Mouse (Mus musculus): Measurements from ENCODE around the gene Cpvl. TPM values are rescaled to one million over a fixed set of nuclear protein-coding genes. Genes with fewer than 3 reads are reported as not detected.

Cpvl gene
- polyA plus RNA-seq, 1 experiment from 2014 or later, result 0.12 TPM

GRCm38 (mm10) chr6:53883405-53883804, 95.1 kb downstream of the Cpvl start:
- Histone ChIP-seq H3K9ac (ENCODE audit: low read length) (no peak overlapping the region), H3K27ac (ENCODE audit: low read depth, low read length) (no peak overlapping the region), H3K4me3 (ENCODE audit: low read depth, low read length) (no peak overlapping the region), H3K9me3 (ENCODE audit: control insufficient read depth, low read length) (no peaks in the 10 kb centered on the region), H3K36me3 (ENCODE audit: control insufficient read depth, insufficient read depth, low read length) (no peaks in the 10 kb centered on the region), H3K27me3 (ENCODE audit: control insufficient read depth, insufficient read depth, low read length) (no peaks in the 10 kb centered on the region), H3K4me2 (ENCODE audit: low read depth, low read length, severe bottlenecking) (no peak overlapping the region), H3K4me1 (replicated peaks; ENCODE audit: control insufficient read depth, insufficient read depth, low read length) (peaks cover 3% of the 10 kb centered on the region)
- ATAC-seq (replicated peaks; ENCODE audit: low FRiP score) (no peak), DNase-seq (ENCODE audit: low spot score) (no peak)
- 79% methylated on average over 7 of the region's 7 CpGs for WGBS

GRCm38 (mm10) chr6:53881623-53882022, 96.8 kb downstream of the Cpvl start:
- WGBS, result 17% methylated on average over 10 of the region's 10 CpGs
- H3K4me3 ChIP-seq (ENCODE audit: low read depth, low read length), result no peak overlapping the region
- ATAC-seq (replicated peaks; ENCODE audit: low FRiP score) (no peak), DNase-seq (ENCODE audit: low spot score) (no peak)
- no peaks in the 10 kb centered on the region for H3K27me3 ChIP-seq (ENCODE audit: control insufficient read depth, insufficient read depth, low read length)
- no peak overlapping the region for H3K27ac ChIP-seq (ENCODE audit: low read depth, low read length)
- H3K9ac ChIP-seq (ENCODE audit: low read length), result no peak overlapping the region
- no peaks in the 10 kb centered on the region for H3K36me3 ChIP-seq (ENCODE audit: control insufficient read depth, insufficient read depth, low read length)
- H3K9me3 ChIP-seq (ENCODE audit: control insufficient read depth, low read length), result no peaks in the 10 kb centered on the region
- peak overlapping the region; percentile 46; the same call in 1 of the 2 replicates for H3K4me2 ChIP-seq (ENCODE audit: low read depth, low read length, severe bottlenecking)
- H3K4me1 ChIP-seq (replicated peaks; ENCODE audit: control insufficient read depth, insufficient read depth, low read length), result peaks cover 3% of the 10 kb centered on the region

- peak overlapping the region; percentile 37; the same call in 1 of the 2 replicates for H3K9ac ChIP-seq (ENCODE audit: low read length)
- no peaks in the 10 kb centered on the region for H3K36me3 ChIP-seq (ENCODE audit: control insufficient read depth, insufficient read depth, low read length)
- peak overlapping the region; percentile 8; the same call in 1 of the 2 replicates for H3K4me3 ChIP-seq (ENCODE audit: low read depth, low read length)
- DNase-seq (ENCODE audit: low spot score) (no peak), ATAC-seq (replicated peaks; ENCODE audit: low FRiP score) (no peak)
- 7% methylated on average over 5 of the region's 5 CpGs for WGBS
- peak overlapping the region; percentile 46 for H3K4me2 ChIP-seq (ENCODE audit: low read depth, low read length, severe bottlenecking)
- peaks cover 3% of the 10 kb centered on the region for H3K4me1 ChIP-seq (replicated peaks; ENCODE audit: control insufficient read depth, insufficient read depth, low read length)
- H3K9me3 ChIP-seq (ENCODE audit: control insufficient read depth, low read length), result no peaks in the 10 kb centered on the region
- no peak overlapping the region for H3K27ac ChIP-seq (ENCODE audit: low read depth, low read length)
- no peaks in the 10 kb centered on the region for H3K27me3 ChIP-seq (ENCODE audit: control insufficient read depth, insufficient read depth, low read length)
Observed at GRCm38 (mm10) chr6:53881235-53881606, 97.2 kb downstream of the Cpvl start.

- WGBS, result 5% methylated on average over 14 of the region's 14 CpGs
- peak overlapping the region; percentile 8; the same call in 1 of the 2 replicates for H3K4me3 ChIP-seq (ENCODE audit: low read depth, low read length)
- DNase-seq (ENCODE audit: low spot score) (peak; percentile 60), ATAC-seq (replicated peaks; ENCODE audit: low FRiP score) (peak; percentile 53)
- H3K9me3 ChIP-seq (ENCODE audit: control insufficient read depth, low read length), result no peaks in the 10 kb centered on the region
- peak overlapping the region; percentile 46 for H3K4me2 ChIP-seq (ENCODE audit: low read depth, low read length, severe bottlenecking)
- H3K4me1 ChIP-seq (replicated peaks; ENCODE audit: control insufficient read depth, insufficient read depth, low read length), result peaks cover 3% of the 10 kb centered on the region
- peak overlapping the region; percentile 8; the same call in 1 of the 2 replicates for H3K27ac ChIP-seq (ENCODE audit: low read depth, low read length)
- H3K9ac ChIP-seq (ENCODE audit: low read length), result peak overlapping the region; percentile 37
- no peaks in the 10 kb centered on the region for H3K27me3 ChIP-seq (ENCODE audit: control insufficient read depth, insufficient read depth, low read length)
- no peaks in the 10 kb centered on the region for H3K36me3 ChIP-seq (ENCODE audit: control insufficient read depth, insufficient read depth, low read length)
Observed at GRCm38 (mm10) chr6:53880530-53881234, 97.8 kb downstream of the Cpvl start.

- ATAC-seq (replicated peaks; ENCODE audit: low FRiP score), result no peak
- H3K27ac ChIP-seq (ENCODE audit: low read depth, low read length), result no peak overlapping the region
- WGBS, result 91% methylated on average over 8 of the region's 8 CpGs
Observed at GRCm38 (mm10) chr6:53879567-53879966, 98.9 kb downstream of the Cpvl start.

GRCm38 (mm10) chr6:53874881-53875429, 103.5 kb downstream of the Cpvl start:
- Histone ChIP-seq H3K27me3 (ENCODE audit: control insufficient read depth, insufficient read depth, low read length) (no peaks in the 10 kb centered on the region), H3K4me3 (ENCODE audit: low read depth, low read length) (no peak overlapping the region), H3K4me1 (replicated peaks; ENCODE audit: control insufficient read depth, insufficient read depth, low read length) (no peaks in the 10 kb centered on the region), H3K9ac (ENCODE audit: low read length) (no peak overlapping the region), H3K27ac (ENCODE audit: low read depth, low read length) (no peak overlapping the region), H3K4me2 (ENCODE audit: low read depth, low read length, severe bottlenecking) (no peak overlapping the region), H3K36me3 (ENCODE audit: control insufficient read depth, insufficient read depth, low read length) (no peaks in the 10 kb centered on the region), H3K9me3 (ENCODE audit: control insufficient read depth, low read length) (no peaks in the 10 kb centered on the region)
- ATAC-seq (replicated peaks; ENCODE audit: low FRiP score) (no peak), DNase-seq (ENCODE audit: low spot score) (no peak)
- 90% methylated on average over 9 of the region's 9 CpGs for WGBS

More at GRCm38 (mm10) chr6:53879567-53879966, 98.9 kb downstream of the Cpvl start:
- Histone ChIP-seq H3K4me1 (replicated peaks; ENCODE audit: control insufficient read depth, insufficient read depth, low read length) (peaks cover 3% of the 10 kb centered on the region), H3K27me3 (ENCODE audit: control insufficient read depth, insufficient read depth, low read length) (no peaks in the 10 kb centered on the region), H3K36me3 (ENCODE audit: control insufficient read depth, insufficient read depth, low read length) (no peaks in the 10 kb centered on the region), H3K9ac (ENCODE audit: low read length) (no peak overlapping the region), H3K9me3 (ENCODE audit: control insufficient read depth, low read length) (no peaks in the 10 kb centered on the region), H3K4me3 (ENCODE audit: low read depth, low read length) (no peak overlapping the region), H3K4me2 (ENCODE audit: low read depth, low read length, severe bottlenecking) (no peak overlapping the region)
- DNase-seq (ENCODE audit: low spot score), result no peak

GRCm38 (mm10) chr6:53871903-53872302, 106.6 kb downstream of the Cpvl start:
- H3K36me3 ChIP-seq (ENCODE audit: control insufficient read depth, insufficient read depth, low read length), result no peaks in the 10 kb centered on the region
- H3K9me3 ChIP-seq (ENCODE audit: control insufficient read depth, low read length), result no peaks in the 10 kb centered on the region
- H3K4me3 ChIP-seq (ENCODE audit: low read depth, low read length), result no peak overlapping the region
- no peak overlapping the region for H3K4me2 ChIP-seq (ENCODE audit: low read depth, low read length, severe bottlenecking)
- no peak overlapping the region for H3K27ac ChIP-seq (ENCODE audit: low read depth, low read length)
- H3K9ac ChIP-seq (ENCODE audit: low read length), result no peak overlapping the region
- 95% methylated on average over 6 of the region's 6 CpGs for WGBS
- no peak for DNase-seq (ENCODE audit: low spot score)
- H3K27me3 ChIP-seq (ENCODE audit: control insufficient read depth, insufficient read depth, low read length), result no peaks in the 10 kb centered on the region
- H3K4me1 ChIP-seq (replicated peaks; ENCODE audit: control insufficient read depth, insufficient read depth, low read length), result no peaks in the 10 kb centered on the region
- ATAC-seq (replicated peaks; ENCODE audit: low FRiP score), result no peak

- Histone ChIP-seq H3K4me2 (ENCODE audit: low read depth, low read length, severe bottlenecking) (no peak overlapping the region), H3K36me3 (ENCODE audit: control insufficient read depth, insufficient read depth, low read length) (no peaks in the 10 kb centered on the region), H3K4me3 (ENCODE audit: low read depth, low read length) (no peak overlapping the region), H3K27ac (ENCODE audit: low read depth, low read length) (no peak overlapping the region), H3K4me1 (replicated peaks; ENCODE audit: control insufficient read depth, insufficient read depth, low read length) (no peaks in the 10 kb centered on the region), H3K9me3 (ENCODE audit: control insufficient read depth, low read length) (no peaks in the 10 kb centered on the region), H3K9ac (ENCODE audit: low read length) (no peak overlapping the region), H3K27me3 (ENCODE audit: control insufficient read depth, insufficient read depth, low read length) (no peaks in the 10 kb centered on the region)
- 78% methylated on average over 2 of the region's 2 CpGs for WGBS
- ATAC-seq (replicated peaks; ENCODE audit: low FRiP score), result no peak
- no peak for DNase-seq (ENCODE audit: low spot score)
Observed at GRCm38 (mm10) chr6:53863011-53863410, 115.5 kb downstream of the Cpvl start.

GRCm38 (mm10) chr6:53859106-53859505, 119.4 kb downstream of the Cpvl start:
- DNase-seq (ENCODE audit: low spot score) (no peak), ATAC-seq (replicated peaks; ENCODE audit: low FRiP score) (no peak)
- Histone ChIP-seq H3K4me2 (ENCODE audit: low read depth, low read length, severe bottlenecking) (no peak overlapping the region), H3K9ac (ENCODE audit: low read length) (no peak overlapping the region), H3K27me3 (ENCODE audit: control insufficient read depth, insufficient read depth, low read length) (no peaks in the 10 kb centered on the region), H3K36me3 (ENCODE audit: control insufficient read depth, insufficient read depth, low read length) (no peaks in the 10 kb centered on the region), H3K27ac (ENCODE audit: low read depth, low read length) (no peak overlapping the region), H3K4me1 (replicated peaks; ENCODE audit: control insufficient read depth, insufficient read depth, low read length) (no peaks in the 10 kb centered on the region), H3K9me3 (ENCODE audit: control insufficient read depth, low read length) (no peaks in the 10 kb centered on the region), H3K4me3 (ENCODE audit: low read depth, low read length) (no peak overlapping the region)
- WGBS, result 34% methylated on average over 1 of the region's 1 CpGs

Measured in forebrain, embryonic 11.5 days (tissue).